Mouse (Mus musculus): ENCODE measurements around the gene 2010111I01Rik.

- TF ChIP-seq POLR2A (IDR thresholded peaks at IDR 0.05; ENCODE audit: low read depth, low read length): no peak
- no peak for TF ChIP-seq CTCF (IDR thresholded peaks at IDR 0.05; ENCODE audit: borderline replicate concordance, insufficient read depth, low read length)
These were observed 123.4 kb downstream of the 2010111I01Rik start for GRCm38 (mm10) chr13:63087865-63088683.

Measured in embryonic fibroblast, embryonic 13.5 days (primary cell).